Mouse (Mus musculus) adrenal gland, adult 10 weeks (tissue): ENCODE measurements around the gene Vwa2. TPM values are rescaled to one million over a fixed set of nuclear protein-coding genes. Genes with fewer than 3 reads are reported as not detected.

Source experiments
- polyA plus RNA-seq: library from polyadenylated mRNA; stranded (reverse); fragments of 350-450 nt; fragmentation: Illumina TruSeq; extraction: RNeasy Lipid Tissue Mini Kit (QIAGEN cat#74804); gene quantifications from one replicate; pipeline ENCODE4 v1.2.3, GENCODE M21; 2014; ENCODE audit warnings: low read depth, low replicate concordance

Vwa2 gene
- not detected for polyA plus RNA-seq

DNA sequence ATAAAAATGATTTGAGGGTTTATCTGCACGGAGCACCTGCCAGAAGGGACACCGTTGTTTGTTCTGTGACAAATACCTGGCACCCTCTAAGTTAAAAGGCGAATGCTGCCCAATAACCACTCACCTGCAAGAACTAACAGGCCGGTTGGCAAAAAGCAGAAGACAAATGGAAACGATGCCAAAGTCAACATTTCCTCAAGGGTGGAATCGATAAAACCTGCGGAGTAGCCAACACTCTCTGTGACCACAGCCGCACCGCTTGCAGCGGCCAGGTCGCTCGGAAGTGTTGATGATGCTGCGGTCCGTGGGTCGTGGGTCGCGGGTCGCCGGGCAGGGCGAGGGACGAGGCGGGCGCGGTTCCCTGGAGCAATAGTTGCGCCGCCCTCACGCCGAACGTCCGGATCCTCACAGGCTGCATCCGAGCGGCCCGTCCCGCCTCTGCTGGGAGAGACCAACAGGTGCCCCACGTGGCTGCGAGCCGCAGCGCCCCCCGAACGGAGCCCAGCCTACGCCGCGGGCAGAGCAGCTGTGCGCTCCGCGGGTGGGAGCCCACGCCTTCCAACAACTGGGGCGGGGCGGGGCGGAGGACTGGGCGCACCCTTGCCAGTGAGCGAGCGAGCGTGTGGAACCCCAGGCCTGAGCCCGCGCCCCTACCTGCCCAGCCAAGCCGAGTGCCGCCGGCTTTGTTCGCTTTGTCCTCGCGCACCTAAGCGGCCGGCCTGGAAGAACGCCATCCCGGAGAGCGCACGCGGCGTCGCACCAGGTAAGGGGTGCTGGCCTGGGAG lies at the start of gene Vwa2:
Gene Vwa2 (plus strand): TSS at position 434 of the 785 bp plus-strand sequence.

DNA sequence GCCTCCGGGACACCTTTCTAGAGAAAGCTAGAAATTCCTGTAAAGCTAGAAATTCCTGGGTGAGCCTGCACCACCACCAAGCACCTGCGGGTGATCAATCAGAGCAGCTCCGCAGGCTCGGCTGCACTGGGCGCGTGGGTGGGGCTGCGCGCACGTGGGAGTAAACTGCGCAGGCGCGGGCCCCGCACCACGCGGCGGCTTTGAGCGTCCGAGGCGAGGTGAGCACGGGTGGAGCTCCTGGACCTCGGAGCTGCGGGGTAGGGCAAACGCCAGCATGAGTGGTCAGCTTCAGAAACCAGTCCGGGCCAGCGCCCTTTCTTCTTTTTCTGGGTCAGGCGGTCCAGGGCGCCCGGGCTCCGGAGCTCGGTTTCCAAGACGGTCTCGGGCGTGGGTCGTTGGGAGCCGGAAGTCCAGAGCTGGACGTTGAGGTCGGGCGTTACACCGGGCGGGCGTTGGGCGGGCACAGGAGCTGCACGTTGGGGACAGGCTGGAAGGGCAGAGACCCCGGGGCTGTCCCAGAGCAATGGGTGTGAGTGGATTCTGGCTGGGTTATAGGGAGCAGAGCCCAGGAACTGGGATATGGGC lies 47.9 kb upstream of the Vwa2 start, which contains the start of gene Tdrd1:
Gene Tdrd1 (plus strand): TSS at position 163 of the 585 bp plus-strand sequence.

Other genes starting within 250 kb of the Vwa2 start
- 1.0 TPM for gene Adrb1, start 152.1 kb upstream of the Vwa2 start, polyA plus RNA-seq
- 63.3 TPM for gene Ccdc186, start 52.1 kb upstream of the Vwa2 start, polyA plus RNA-seq
- gene Tdrd1, start 48.0 kb upstream of the Vwa2 start, polyA plus RNA-seq = not detected
- 10.4 TPM for gene Afap1l2, start 134.0 kb downstream of the Vwa2 start, polyA plus RNA-seq